Mouse (Mus musculus) forebrain, postnatal 0 days (tissue): ENCODE measurements around the gene Fam3c. TPM values are rescaled to one million over a fixed set of nuclear protein-coding genes. Genes with fewer than 3 reads are reported as not detected.
A peak's percentile ranks its signal among the peaks of the same experiment; 100 is the strongest.

Experiments
- ATAC-seq: fragments of 200-750 bp; cut with Nextera tagmentation; 2 replicates; pipeline ENCODE4 v1.8.0; 2017; ENCODE audit warnings: mild to moderate bottlenecking, moderate library complexity
- DNase-seq: peaks from one replicate; pipeline ENCODE4 v3.0.0-alpha.2; 2015
- H3K27ac ChIP-seq: fragments of 300-500 bp; sonication (generic); 2 replicates; pipeline ENCODE4 v1.5.1; 2014; ENCODE audit warnings: low read depth, mild to moderate bottlenecking, antibody characterized with exemption, low read length, moderate library complexity, mixed read lengths
- H3K27me3 ChIP-seq: fragments of 300-500 bp; sonication (generic); 2 replicates; pipeline ENCODE4 v1.6.1; 2014; ENCODE audit warnings: mild to moderate bottlenecking, low read length, mixed read lengths; ENCODE audit not compliant: insufficient read depth
- H3K36me3 ChIP-seq: fragments of 300-500 bp; sonication (generic); 2 replicates; pipeline ENCODE4 v1.6.1; 2014; ENCODE audit warnings: mild to moderate bottlenecking, moderate library complexity; ENCODE audit not compliant: insufficient read depth
- H3K4me1 ChIP-seq: fragments of 300-500 bp; sonication (generic); 2 replicates; pipeline ENCODE4 v1.6.1; 2014; ENCODE audit warnings: antibody characterized with exemption; ENCODE audit not compliant: insufficient read depth
- H3K4me2 ChIP-seq: fragments of 300-500 bp; sonication (generic); 2 replicates; pipeline ENCODE4 v1.6.1; 2014; ENCODE audit warnings: low read depth, mild to moderate bottlenecking, moderate library complexity
- H3K4me3 ChIP-seq: fragments of 300-500 bp; sonication (generic); 2 replicates; pipeline ENCODE4 v1.5.1; 2014; ENCODE audit warnings: low read depth, low read length, mixed read lengths
- H3K9ac ChIP-seq: fragments of 300-500 bp; sonication (generic); 2 replicates; pipeline ENCODE4 v1.6.1; 2014; ENCODE audit warnings: mild to moderate bottlenecking
- H3K9me3 ChIP-seq: fragments of 300-500 bp; sonication (generic); 2 replicates; pipeline ENCODE4 v1.6.1; 2016; ENCODE audit warnings: low read length
- CTCF ChIP-seq: sonication (generic); IDR thresholded peaks from 2 replicates; pipeline ENCODE4 v1.5.1; 2016; ENCODE audit warnings: antibody characterized with exemption, control low read depth, low read depth
- WGBS: fragments of 180-500 bp; shearing (Covaris S2); extraction: QIAGEN DNeasy Blood & Tissue Kit; methylation state at CpG from one replicate; pipeline ENCODE4 v1.1.7; 2014; 5-methylcytosine and 5-hydroxymethylcytosine counted together
- polyA plus RNA-seq: library from polyadenylated mRNA; unstranded; fragments of >200 nt; fragmentation: Nextera tagmentation; extraction: Ambion mirVana; gene quantifications from 2 replicates; pipeline ENCODE4 v1.2.1, GENCODE M21; 2015
- total RNA-seq: library from RNA; depleted of rRNA; stranded (reverse); fragments of >200 nt; gene quantifications from 2 replicates; pipeline ENCODE4 v1.2.3, GENCODE M21; 2014

Fam3c gene
- total and polyA plus RNA-seq, 2 experiments from 2014 or later, result 49.7 to 98.9 TPM

DNA sequence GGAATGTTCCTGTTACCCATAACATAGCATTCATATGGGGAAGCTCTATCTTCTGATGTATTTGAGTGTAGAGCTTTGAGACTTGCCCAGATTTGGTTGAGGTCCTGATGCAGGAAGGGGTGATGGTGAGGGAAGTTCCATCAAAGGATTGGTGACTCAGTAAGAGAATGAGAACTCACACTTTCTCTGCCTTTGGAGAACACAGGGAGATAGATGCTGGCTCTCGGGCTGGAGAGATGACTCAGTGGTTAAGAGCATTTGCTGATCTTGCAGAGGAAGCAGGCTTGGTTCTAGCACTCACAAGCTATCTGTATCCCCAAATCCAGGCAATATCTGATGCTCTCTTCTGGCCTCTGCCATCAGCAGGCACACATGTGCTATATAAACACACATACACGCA lies 17.4 kb upstream of the Fam3c start:
- H3K27me3 ChIP-seq, result no peaks in the 10 kb centered on the region
- TF ChIP-seq CTCF, result no peak
- WGBS, result 96% methylated on average over 2 of the region's 2 CpGs

GRCm38 (mm10) chr6:22366977-22367376 lies 10.9 kb upstream of the Fam3c start:
- Histone ChIP-seq H3K4me3 (no peak overlapping the region), H3K27ac (no peak overlapping the region), H3K9ac (no peak overlapping the region), H3K9me3 (no peaks in the 10 kb centered on the region), H3K4me1 (no peaks in the 10 kb centered on the region), H3K36me3 (no peaks in the 10 kb centered on the region), H3K4me2 (no peak overlapping the region), H3K27me3 (no peaks in the 10 kb centered on the region)
- TF ChIP-seq CTCF, result no peak
- no peak for DNase-seq
- no peak for ATAC-seq
- 96% methylated on average over 2 of the region's 2 CpGs for WGBS

More for the DNA sequence above, 17.4 kb upstream of the Fam3c start:
- H3K4me3 ChIP-seq, result no peak overlapping the region
- no peak overlapping the region for H3K27ac ChIP-seq
- no peak overlapping the region for H3K9ac ChIP-seq
- H3K4me2 ChIP-seq, result no peak overlapping the region
- no peaks in the 10 kb centered on the region for H3K36me3 ChIP-seq
- no peak for ATAC-seq
- no peak for DNase-seq
- H3K9me3 ChIP-seq, result no peaks in the 10 kb centered on the region
- H3K4me1 ChIP-seq, result no peaks in the 10 kb centered on the region

- 78% methylated on average over 3 of the region's 3 CpGs for WGBS
- Histone ChIP-seq H3K4me1 (no peaks in the 10 kb centered on the region), H3K9ac (no peak overlapping the region), H3K4me2 (no peak overlapping the region), H3K9me3 (no peaks in the 10 kb centered on the region), H3K27me3 (no peaks in the 10 kb centered on the region), H3K36me3 (no peaks in the 10 kb centered on the region), H3K4me3 (no peak overlapping the region), H3K27ac (no peak overlapping the region)
- ATAC-seq (no peak), DNase-seq (no peak)
- no peak for TF ChIP-seq CTCF
Observed at GRCm38 (mm10) chr6:22363590-22363989, 7.5 kb upstream of the Fam3c start.

DNA sequence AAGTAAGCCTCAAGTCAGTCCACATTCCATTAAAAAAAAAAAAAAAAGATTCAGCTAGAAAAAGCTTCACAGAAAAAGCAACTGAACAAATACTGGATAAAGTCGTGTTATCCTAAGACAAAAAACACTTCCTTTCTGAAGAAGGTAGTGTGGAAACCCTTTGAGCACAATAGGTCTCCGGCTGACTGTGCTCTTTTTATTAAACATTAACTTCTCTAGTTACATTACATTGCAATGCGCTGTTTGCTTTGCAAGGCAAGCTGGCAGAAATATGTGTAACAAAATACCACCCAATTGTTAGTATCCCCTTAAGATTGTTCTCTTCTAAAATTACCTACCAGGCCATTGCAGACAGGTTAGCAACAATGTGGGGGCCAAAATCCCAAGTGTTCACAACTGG lies 5.9 kb upstream of the Fam3c start:
- no peak for TF ChIP-seq CTCF
- no peaks in the 10 kb centered on the region for H3K9me3 ChIP-seq
- H3K4me3 ChIP-seq, result no peak overlapping the region
- no peaks in the 10 kb centered on the region for H3K4me1 ChIP-seq
- H3K27ac ChIP-seq, result no peak overlapping the region
- H3K4me2 ChIP-seq, result no peak overlapping the region
- H3K27me3 ChIP-seq, result no peaks in the 10 kb centered on the region
- H3K9ac ChIP-seq, result no peak overlapping the region
- ATAC-seq (no peak), DNase-seq (no peak)
- 68% methylated on average over 3 of the region's 3 CpGs for WGBS
- no peaks in the 10 kb centered on the region for H3K36me3 ChIP-seq

- Histone ChIP-seq H3K9me3 (no peaks in the 10 kb centered on the region), H3K27me3 (no peaks in the 10 kb centered on the region), H3K4me1 (no peaks in the 10 kb centered on the region; the same call in 1 of the 2 replicates), H3K4me3 (no peak overlapping the region), H3K9ac (no peak overlapping the region), H3K36me3 (no peaks in the 10 kb centered on the region), H3K4me2 (no peak overlapping the region), H3K27ac (no peak overlapping the region)
- no peak for ATAC-seq
- no peak for DNase-seq
- WGBS, result 61% methylated on average over 1 of the region's 1 CpGs
- TF ChIP-seq CTCF, result no peak
Observed at GRCm38 (mm10) chr6:22359019-22359418, 3.0 kb upstream of the Fam3c start.

GRCm38 (mm10) chr6:22357351-22357750 lies 1.3 kb upstream of the Fam3c start:
- 97% methylated on average over 4 of the region's 4 CpGs for WGBS
- Histone ChIP-seq H3K9me3 (no peaks in the 10 kb centered on the region), H3K4me3 (no peak overlapping the region), H3K36me3 (no peaks in the 10 kb centered on the region), H3K27me3 (no peaks in the 10 kb centered on the region), H3K4me1 (no peaks in the 10 kb centered on the region; the same call in 1 of the 2 replicates), H3K27ac (no peak overlapping the region), H3K4me2 (no peak overlapping the region), H3K9ac (no peak overlapping the region)
- no peak for TF ChIP-seq CTCF
- ATAC-seq (no peak), DNase-seq (no peak)

- Histone ChIP-seq H3K9ac (peak overlapping the region; percentile 84), H3K4me1 (no peaks in the 10 kb centered on the region; the same call in 1 of the 2 replicates), H3K4me2 (peak overlapping the region; percentile 63), H3K9me3 (no peaks in the 10 kb centered on the region), H3K36me3 (no peaks in the 10 kb centered on the region), H3K27me3 (no peaks in the 10 kb centered on the region), H3K4me3 (peak overlapping the region; percentile 79), H3K27ac (peak overlapping the region; percentile 74)
- 4% methylated on average over 61 of the region's 62 CpGs for WGBS
- no peak for TF ChIP-seq CTCF
- DNase-seq (no peak), ATAC-seq (no peak)
Observed at GRCm38 (mm10) chr6:22355396-22356085, 502 bp downstream of the Fam3c start.
